Mouse (Mus musculus): ENCODE results near the gene Tenm2. TPM values are rescaled to one million over a fixed set of nuclear protein-coding genes. Genes with fewer than 3 reads are reported as not detected.

Gene Tenm2
- total RNA-seq, 2 experiments from 2014 or later = 2.3 to 3.5 TPM

DNA sequence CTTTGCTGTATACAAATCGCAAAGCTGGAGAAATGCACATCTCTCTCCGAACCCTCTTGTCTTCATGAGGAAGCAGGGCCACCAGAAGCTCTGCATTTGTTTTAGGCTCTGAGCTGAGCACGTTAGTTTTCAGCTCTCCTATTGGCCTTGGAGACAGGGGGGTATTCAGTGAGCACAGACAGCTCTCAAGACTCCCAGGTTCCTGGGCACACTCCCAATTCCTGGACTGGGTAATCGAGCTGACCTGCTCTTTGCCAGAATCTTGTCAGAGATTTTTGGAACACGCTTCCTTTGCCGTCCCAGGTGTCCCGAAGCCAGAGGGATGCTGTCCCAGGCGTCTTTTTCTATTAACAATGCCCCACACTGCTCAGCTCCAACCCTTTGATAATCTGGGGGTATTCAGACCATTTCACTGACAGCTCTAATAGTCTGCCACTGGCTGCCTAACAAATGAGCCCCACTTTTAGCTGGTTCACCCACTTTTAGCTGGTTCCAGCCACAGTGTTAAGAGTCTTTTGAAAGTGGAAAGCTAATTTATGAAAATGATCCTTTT lies 1161.7 kb downstream of the Tenm2 start:
- no peak for DNase-seq (ENCODE audit: low spot score in 2 of 2)

DNA sequence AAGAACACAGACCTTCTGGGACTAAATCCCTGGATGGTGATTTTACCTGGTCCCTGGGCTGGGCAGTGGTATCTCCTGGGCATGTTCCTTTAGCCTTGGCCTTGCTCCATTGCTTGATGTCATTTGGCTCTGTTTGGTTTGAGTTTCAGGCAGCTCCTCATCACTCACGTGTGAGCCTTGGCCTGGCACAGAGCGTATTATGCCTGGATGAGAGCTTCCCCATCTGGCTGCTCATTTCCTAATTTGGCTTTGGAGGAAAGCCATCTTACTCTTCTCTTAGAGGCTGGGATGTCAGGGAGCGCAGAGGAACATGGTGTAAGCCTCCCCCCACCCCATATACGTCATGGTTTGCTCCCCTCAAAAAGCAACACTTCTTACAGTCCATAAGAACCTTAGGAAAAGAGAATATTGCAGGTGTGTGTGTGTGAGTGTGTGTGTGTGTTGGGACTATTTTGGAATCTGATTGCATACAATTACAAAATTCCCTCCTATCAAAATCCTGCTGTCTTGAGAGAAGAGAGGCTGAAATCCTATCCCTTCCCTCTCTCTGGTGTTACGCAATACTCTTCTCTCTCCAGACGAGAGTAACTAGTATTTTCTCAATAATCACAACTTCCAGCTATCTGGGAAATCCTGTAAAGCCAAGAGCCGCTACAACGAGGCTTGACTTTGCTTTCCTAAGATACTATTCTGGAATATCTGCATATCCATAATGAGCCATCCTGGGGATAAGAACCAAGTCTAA lies 1162.5 kb downstream of the Tenm2 start:
- no peak for DNase-seq (ENCODE audit: low spot score in 2 of 2)

DNA sequence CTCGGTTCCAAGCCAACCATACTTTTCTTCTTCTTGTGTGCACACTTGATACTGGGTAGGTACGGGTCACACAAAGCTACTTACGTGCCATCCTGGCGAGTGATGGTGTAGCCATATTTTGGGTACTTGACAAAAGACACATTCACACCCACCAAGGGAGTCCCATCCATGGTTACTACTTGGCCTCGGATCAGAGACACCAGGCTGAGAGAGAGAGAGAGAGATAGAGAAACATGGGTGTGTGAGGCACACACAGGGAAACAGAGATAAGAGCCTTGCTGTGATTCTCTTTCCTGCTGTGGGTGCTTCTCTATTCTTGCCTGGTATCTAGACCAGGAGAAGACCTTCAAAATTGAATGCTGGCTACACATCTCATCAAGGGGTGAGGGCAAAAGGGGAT lies 1163.1 kb downstream of the Tenm2 start:
- no peak for DNase-seq (ENCODE audit: low spot score in 2 of 2)

DNA sequence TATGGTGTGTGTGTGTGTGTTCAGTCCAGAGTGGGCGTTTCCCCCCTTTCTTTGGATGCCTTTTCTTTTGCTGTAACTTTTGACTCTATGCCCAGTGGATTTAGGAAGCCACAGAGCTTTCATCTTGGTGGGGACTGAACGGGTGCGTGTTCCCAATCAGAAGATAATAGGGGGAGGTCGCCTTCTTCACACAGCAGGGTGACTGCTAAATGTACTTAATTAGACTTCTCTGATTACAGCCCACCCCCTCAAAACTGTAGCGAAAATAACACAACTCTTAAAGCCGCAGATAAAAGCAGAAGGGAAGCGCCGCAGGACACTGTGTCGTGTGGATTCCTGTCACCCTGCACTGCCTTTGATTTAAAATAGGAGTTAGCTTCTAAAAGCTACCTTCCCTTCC lies 1163.7 kb downstream of the Tenm2 start:
- no peak for DNase-seq (ENCODE audit: low spot score in 2 of 2)

GRCm38 (mm10) chr11:36059325-36059843 lies 1176.4 kb downstream of the Tenm2 start:
- DNase-seq (ENCODE audit: low spot score in 2 of 2) = no peak

GRCm38 (mm10) chr11:36056525-36056924 lies 1179.2 kb downstream of the Tenm2 start:
- no peak for DNase-seq (ENCODE audit: low spot score in 2 of 2)

DNA sequence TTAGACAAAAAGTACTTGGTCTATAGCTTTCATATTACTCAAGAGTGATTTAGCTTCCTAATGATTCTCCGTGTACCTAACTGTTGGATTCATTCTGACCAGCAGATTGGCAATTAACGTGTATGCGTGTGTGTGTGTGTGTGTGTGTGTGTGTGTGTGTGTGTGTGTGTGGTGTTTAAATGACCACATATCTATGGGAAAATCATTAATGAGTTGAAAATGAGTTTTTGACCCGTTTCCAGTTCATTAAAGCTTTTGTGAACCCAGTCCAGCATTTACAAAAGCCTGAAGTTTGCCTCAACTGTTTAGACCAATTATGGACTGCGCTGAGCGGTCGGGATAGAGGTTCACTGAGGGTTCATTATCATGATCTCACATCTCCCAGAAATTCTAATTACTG lies 1181.4 kb downstream of the Tenm2 start:
- no peak for DNase-seq (ENCODE audit: low spot score in 2 of 2)

DNA sequence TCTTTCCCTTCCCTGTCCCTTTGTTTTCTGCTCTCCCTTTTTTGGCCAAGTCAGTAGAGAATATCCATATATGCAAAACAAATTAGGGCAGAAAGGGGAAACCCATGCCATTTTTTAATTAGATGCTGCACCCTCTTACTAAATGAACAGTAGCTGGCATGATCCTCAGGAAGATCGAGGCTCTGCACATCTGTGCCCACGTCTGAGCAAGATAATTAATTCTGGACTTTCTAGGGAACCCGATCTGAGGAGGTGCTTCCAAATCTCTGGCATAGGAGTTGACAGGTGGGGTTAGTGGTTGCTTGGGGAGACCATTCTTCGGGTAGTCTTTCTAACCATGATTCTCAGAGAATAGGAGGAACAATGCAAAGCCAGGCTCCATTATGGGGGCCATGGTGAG lies 1182.3 kb downstream of the Tenm2 start:
- DNase-seq (ENCODE audit: low spot score in 2 of 2) = no peak

GRCm38 (mm10) chr11:36052598-36052997 lies 1183.2 kb downstream of the Tenm2 start:
- no peak for DNase-seq (ENCODE audit: low spot score in 2 of 2)

DNA sequence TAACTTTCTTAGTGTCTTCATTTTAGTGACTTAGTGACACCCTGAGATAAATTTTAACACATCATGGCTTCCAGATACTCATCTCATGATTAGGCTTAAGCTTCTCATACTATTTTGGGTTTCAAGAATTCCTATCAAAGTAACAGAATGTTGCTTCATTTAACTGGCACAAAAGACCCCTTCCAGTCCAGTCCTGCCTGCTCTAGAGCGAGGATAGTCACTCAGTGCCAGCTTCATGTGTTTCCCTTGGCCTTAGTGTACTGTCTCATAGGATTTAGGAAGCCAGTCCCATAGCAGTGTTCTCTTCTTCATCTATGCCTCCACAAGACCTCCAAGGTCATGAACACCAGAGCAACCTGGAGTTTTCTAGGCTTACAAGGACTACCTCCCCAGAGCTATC lies 1183.7 kb downstream of the Tenm2 start:
- DNase-seq (ENCODE audit: low spot score in 2 of 2) = no peak

DNA sequence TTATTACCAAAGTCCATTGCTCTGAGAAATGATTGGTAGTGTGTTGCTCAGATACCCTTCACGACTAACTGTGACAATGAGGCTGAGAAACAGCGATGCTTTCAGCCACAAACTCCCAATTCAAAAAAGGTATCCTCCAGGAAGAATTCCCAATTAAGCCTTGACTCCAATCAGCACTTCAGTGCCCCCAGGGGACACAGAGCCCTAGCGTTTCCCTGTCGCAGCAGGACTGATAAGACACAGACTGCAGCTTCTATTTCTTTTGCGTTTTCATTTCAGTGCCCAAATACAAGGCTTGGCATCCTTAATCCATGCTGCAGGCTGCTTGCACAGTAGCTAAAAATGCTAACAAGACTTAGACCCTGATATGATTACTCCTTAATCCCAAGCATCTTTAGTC lies 1186.2 kb downstream of the Tenm2 start:
- DNase-seq (ENCODE audit: low spot score in 2 of 2) = no peak

- peak; percentile 35 to 39 for DNase-seq (ENCODE audit: low spot score in 2 of 2)
Measured at GRCm38 (mm10) chr11:36045681-36046276, 1190.0 kb downstream of the Tenm2 start.

- no peak for DNase-seq (ENCODE audit: low spot score in 2 of 2)
Measured at GRCm38 (mm10) chr11:36041411-36041810, 1194.4 kb downstream of the Tenm2 start.

DNA sequence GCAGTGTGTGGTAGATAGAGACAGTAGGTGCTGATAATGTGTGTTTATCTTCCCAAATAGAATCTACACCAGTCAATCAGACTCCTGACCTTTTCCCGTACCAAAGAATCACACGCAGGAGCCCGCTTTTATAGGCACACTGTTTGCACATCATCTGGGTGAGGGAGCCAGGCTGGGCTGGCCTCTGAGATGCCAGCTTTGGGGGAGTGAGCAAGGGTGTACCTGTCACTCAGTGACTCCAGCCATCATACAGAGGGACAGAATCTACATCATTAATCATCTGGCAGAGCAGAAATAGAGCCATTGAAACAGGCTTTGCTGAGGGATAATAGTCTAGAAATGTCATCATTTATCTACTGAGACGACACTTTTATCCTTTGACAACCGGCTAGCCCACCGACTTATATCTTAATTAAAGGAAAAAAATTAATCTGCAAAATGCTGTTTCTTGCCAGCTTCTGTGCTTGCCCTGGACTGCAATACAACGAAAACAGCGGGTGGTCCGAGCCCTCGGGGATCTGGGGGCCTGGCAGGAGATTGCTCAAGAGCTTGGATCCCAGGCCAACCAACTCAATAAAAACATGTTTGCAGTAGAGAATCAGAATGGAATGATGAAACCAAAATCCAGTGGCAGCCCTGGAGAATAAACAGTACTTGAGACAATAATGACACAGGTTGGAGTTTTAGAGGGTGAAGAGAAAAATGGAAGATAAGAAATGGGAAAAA lies 1195.1 kb downstream of the Tenm2 start:
- DNase-seq (ENCODE audit: low spot score in 2 of 2) = no peak

- DNase-seq (ENCODE audit: low spot score in 2 of 2) = no peak
Measured at GRCm38 (mm10) chr11:36039825-36040224, 1195.9 kb downstream of the Tenm2 start.

DNA sequence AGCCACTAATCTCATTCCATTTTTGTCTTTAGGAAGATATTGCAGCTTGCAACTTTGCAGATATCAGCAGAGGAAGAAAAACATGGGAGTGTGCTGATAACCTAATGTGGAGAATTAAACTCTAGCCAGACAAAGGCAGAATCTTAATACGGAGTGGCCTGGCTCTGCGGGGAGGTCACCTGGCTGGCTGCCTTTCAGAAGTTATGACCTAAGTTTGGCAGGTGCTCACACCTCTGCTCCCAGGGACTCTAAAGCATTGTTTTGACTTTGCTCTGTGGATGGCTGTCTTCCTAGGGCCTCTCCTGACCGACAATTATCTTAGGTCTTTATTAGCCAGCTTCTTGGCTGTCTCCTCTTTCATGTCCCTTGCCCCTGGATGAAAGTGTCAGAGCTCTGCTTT lies 1197.4 kb downstream of the Tenm2 start:
- no peak for DNase-seq (ENCODE audit: low spot score in 2 of 2)

DNA sequence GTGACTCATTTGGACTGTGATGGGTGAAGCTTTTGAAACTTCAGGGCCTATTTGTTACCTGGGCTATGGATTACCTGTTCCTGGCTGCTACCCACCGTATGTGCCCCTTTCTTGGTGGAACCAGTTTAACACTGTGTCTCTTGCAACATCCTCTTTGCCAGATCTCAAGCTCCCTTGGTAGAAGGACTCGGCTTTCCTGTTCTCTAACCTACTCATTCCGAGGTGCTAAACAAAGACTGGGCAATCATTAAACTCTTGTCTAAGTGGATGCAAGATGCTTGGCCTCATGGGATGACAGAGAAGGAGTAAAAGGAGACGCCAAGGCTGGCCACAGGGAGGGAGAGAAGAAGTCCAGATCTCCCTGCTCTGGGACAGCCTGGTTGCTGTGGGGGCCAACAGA lies 1198.5 kb downstream of the Tenm2 start:
- DNase-seq (ENCODE audit: low spot score in 2 of 2) = no peak

GRCm38 (mm10) chr11:36036061-36036695 lies 1199.6 kb downstream of the Tenm2 start:
- peak; percentile 51 to 75 for DNase-seq (ENCODE audit: low spot score in 2 of 2)

DNA sequence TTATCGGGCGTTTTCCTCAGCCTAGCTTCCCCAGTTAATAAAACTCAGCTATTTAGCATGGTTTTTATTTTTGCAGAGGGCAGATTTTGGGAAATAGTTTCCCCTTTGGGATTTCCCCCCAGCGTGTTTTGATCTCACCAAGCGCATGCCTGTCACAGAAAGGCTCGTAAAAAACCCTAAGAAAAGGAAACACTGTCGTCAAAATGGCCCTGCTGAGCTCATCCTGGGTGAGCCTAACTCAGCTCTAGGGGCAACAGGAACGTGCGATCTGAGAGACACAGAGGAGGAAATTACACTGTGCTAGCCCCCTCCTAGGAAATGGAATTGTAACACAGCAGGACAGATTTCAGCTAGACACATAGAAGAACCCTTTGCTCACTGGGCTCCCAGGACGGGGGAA lies 1204.0 kb downstream of the Tenm2 start:
- DNase-seq (ENCODE audit: low spot score in 2 of 2) = no peak

DNA sequence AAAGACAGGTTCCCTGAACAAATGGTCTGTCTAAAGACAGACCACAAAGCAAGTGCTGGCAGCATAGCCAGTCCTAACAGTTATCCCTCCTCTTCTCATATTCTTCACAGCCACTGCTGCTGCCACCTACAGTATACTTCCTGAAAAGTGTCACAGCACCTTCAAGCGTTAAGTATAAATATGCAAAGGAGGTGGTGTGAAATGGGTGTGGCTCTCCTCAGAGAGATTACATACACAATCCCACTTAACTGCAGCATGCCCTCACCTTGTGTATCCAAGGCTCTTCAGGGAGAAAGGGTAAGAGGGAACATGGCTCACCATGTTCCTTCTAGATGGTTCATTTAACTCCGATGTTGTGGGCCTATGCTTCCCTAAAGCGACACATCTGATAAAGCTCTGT lies 1215.8 kb downstream of the Tenm2 start:
- no peak for DNase-seq (ENCODE audit: low spot score in 2 of 2)

- DNase-seq (ENCODE audit: low spot score in 2 of 2) = no peak
Measured at GRCm38 (mm10) chr11:36013179-36013578, 1222.6 kb downstream of the Tenm2 start.

Data from adrenal gland, postnatal 4 days (tissue).